Mouse (Mus musculus) kidney, embryonic 14.5 days (tissue): ENCODE measurements at regions not wholly inside any gene's neighbourhood (a gene's known extent, or its start where the extent isn't known, plus 50 kb on each side); places are given as distances from the start of the nearest gene placed in this dataset.

Experiments
- ATAC-seq: fragments of 200-750 bp; cut with Nextera tagmentation; 2 replicates; pipeline ENCODE4 v1.8.0; 2017; ENCODE audit warnings: moderate number of reproducible peaks, mild to moderate bottlenecking, moderate TSS enrichment, moderate library complexity; ENCODE audit not compliant: low FRiP score, low TSS enrichment
- H3K27ac ChIP-seq: fragments of 300-500 bp; sonication (generic); 2 replicates; pipeline ENCODE4 v1.5.1; 2014; ENCODE audit warnings: low read depth, mild to moderate bottlenecking, low read length, moderate library complexity, mixed read lengths
- H3K27me3 ChIP-seq: fragments of 300-500 bp; sonication (generic); 2 replicates; pipeline ENCODE4 v1.6.1; 2014; ENCODE audit warnings: mild to moderate bottlenecking, low read length; ENCODE audit not compliant: control insufficient read depth, insufficient read depth
- H3K36me3 ChIP-seq: fragments of 300-500 bp; sonication (generic); 2 replicates; pipeline ENCODE4 v1.6.1; 2014; ENCODE audit warnings: low read length, mixed read lengths; ENCODE audit not compliant: control insufficient read depth, insufficient read depth
- H3K4me1 ChIP-seq: fragments of 300-500 bp; sonication (generic); 2 replicates; pipeline ENCODE4 v1.6.1; 2014; ENCODE audit warnings: low read length, mixed read lengths; ENCODE audit not compliant: control insufficient read depth, insufficient read depth
- H3K4me2 ChIP-seq: fragments of 300-500 bp; sonication (generic); replicated peaks from 2 replicates; pipeline ENCODE4 v1.6.1; 2014; ENCODE audit warnings: low read depth, mild to moderate bottlenecking, low read length
- H3K4me3 ChIP-seq: fragments of 300-500 bp; sonication (generic); 2 replicates; pipeline ENCODE4 v1.5.1; 2014; ENCODE audit warnings: mild to moderate bottlenecking, low read length
- H3K9ac ChIP-seq: fragments of 300-500 bp; sonication (generic); 2 replicates; pipeline ENCODE4 v1.6.1; 2014; ENCODE audit warnings: low read depth, mild to moderate bottlenecking, low read length, moderate library complexity
- H3K9me3 ChIP-seq: fragments of 300-500 bp; sonication (generic); 2 replicates; pipeline ENCODE4 v1.6.1; 2016; ENCODE audit warnings: low read length; ENCODE audit not compliant: control insufficient read depth
- WGBS: fragments of 180-500 bp; shearing (Covaris S2); extraction: QIAGEN DNeasy Blood & Tissue Kit; methylation state at CpG from one replicate; pipeline ENCODE4 v1.1.7; 2014; 5-methylcytosine and 5-hydroxymethylcytosine counted together

GRCm38 (mm10) chrX:12500601-12501000 is 87.0 kb upstream of the Atp6ap2 start:
- H3K4me1 ChIP-seq: no peaks in the 10 kb centered on the region
- H3K27me3 ChIP-seq: no peaks in the 10 kb centered on the region
- no peak overlapping the region for H3K27ac ChIP-seq
- no peak overlapping the region for H3K4me2 ChIP-seq
- no peak overlapping the region for H3K4me3 ChIP-seq
- H3K9ac ChIP-seq: no peak overlapping the region
- WGBS: 77% methylated on average over 3 of the region's 3 CpGs
- H3K36me3 ChIP-seq: no peaks in the 10 kb centered on the region
- no peak for ATAC-seq
- H3K9me3 ChIP-seq: no peaks in the 10 kb centered on the region

- no peaks in the 10 kb centered on the region for H3K4me1 ChIP-seq
- WGBS: 81% methylated on average over 4 of the region's 4 CpGs
Observed at GRCm38 (mm10) chrX:12502364-12502763, 85.2 kb upstream of the Atp6ap2 start.

GRCm38 (mm10) chrX:12503581-12503980 is 84.0 kb upstream of the Atp6ap2 start:
- WGBS: 76% methylated on average over 1 of the region's 1 CpGs
- no peak overlapping the region for H3K27ac ChIP-seq
- no peaks in the 10 kb centered on the region for H3K4me1 ChIP-seq
- no peaks in the 10 kb centered on the region for H3K36me3 ChIP-seq
- no peak overlapping the region for H3K9ac ChIP-seq
- H3K9me3 ChIP-seq: no peaks in the 10 kb centered on the region
- no peak for ATAC-seq
- no peaks in the 10 kb centered on the region for H3K27me3 ChIP-seq
- H3K4me2 ChIP-seq: no peak overlapping the region
- no peak overlapping the region for H3K4me3 ChIP-seq

More at GRCm38 (mm10) chrX:12502364-12502763, 85.2 kb upstream of the Atp6ap2 start:
- H3K9ac ChIP-seq: no peak overlapping the region
- ATAC-seq: no peak
- no peaks in the 10 kb centered on the region for H3K36me3 ChIP-seq
- H3K27me3 ChIP-seq: no peaks in the 10 kb centered on the region
- H3K27ac ChIP-seq: no peak overlapping the region
- H3K9me3 ChIP-seq: no peaks in the 10 kb centered on the region
- no peak overlapping the region for H3K4me2 ChIP-seq
- no peak overlapping the region for H3K4me3 ChIP-seq

- no peak for ATAC-seq
- no peaks in the 10 kb centered on the region for H3K27me3 ChIP-seq
- no peaks in the 10 kb centered on the region for H3K9me3 ChIP-seq
- H3K9ac ChIP-seq: no peak overlapping the region
- no peak overlapping the region for H3K4me2 ChIP-seq
- no peaks in the 10 kb centered on the region for H3K4me1 ChIP-seq
- no peak overlapping the region for H3K4me3 ChIP-seq
- H3K27ac ChIP-seq: no peak overlapping the region
- no peaks in the 10 kb centered on the region for H3K36me3 ChIP-seq
- WGBS: 83% methylated on average over 3 of the region's 3 CpGs
Observed at GRCm38 (mm10) chrX:12511119-12511518, 76.5 kb upstream of the Atp6ap2 start.

- no peak overlapping the region for H3K4me3 ChIP-seq
- H3K27ac ChIP-seq: no peak overlapping the region
- no peaks in the 10 kb centered on the region for H3K4me1 ChIP-seq
- H3K36me3 ChIP-seq: no peaks in the 10 kb centered on the region
- no peaks in the 10 kb centered on the region for H3K9me3 ChIP-seq
- 58% methylated on average over 3 of the region's 3 CpGs for WGBS
- no peak overlapping the region for H3K9ac ChIP-seq
- H3K27me3 ChIP-seq: no peaks in the 10 kb centered on the region
- ATAC-seq: no peak
- no peak overlapping the region for H3K4me2 ChIP-seq
Observed at GRCm38 (mm10) chrX:12525044-12525443, 62.6 kb upstream of the Atp6ap2 start.

- no peak overlapping the region for H3K4me2 ChIP-seq
- 59% methylated on average over 6 of the region's 6 CpGs for WGBS
- H3K4me1 ChIP-seq: no peaks in the 10 kb centered on the region
- no peaks in the 10 kb centered on the region for H3K36me3 ChIP-seq
- H3K4me3 ChIP-seq: no peak overlapping the region
- no peaks in the 10 kb centered on the region for H3K9me3 ChIP-seq
- no peak for ATAC-seq
- H3K27me3 ChIP-seq: no peaks in the 10 kb centered on the region
- no peak overlapping the region for H3K9ac ChIP-seq
- no peak overlapping the region for H3K27ac ChIP-seq
Observed at GRCm38 (mm10) chrX:12530406-12531311, 56.9 kb upstream of the Atp6ap2 start.
